Mouse (Mus musculus): ENCODE measurements around the gene Nt5c1a.

Gene Nt5c1a

DNA sequence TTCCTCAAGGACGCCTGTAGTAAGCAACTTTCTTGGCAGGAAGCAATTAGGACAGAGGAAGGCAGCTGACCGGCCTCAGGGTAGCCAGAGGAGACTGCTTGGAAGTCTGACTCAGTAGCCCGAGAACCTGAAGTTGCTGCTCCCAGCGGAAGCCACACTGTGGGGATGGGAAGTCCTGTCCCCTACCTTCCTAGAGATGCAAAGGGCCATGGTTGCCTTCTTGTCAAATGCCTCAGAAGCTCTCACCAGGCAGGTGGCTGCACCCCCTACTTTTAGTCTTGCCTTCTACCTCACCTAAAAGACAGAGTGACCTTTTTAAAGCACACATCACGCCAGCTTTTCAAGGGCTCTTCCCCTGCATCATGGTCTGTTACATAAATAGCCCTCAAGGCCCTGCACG is 4.6 kb upstream of the Nt5c1a start:
- no peak for TF ChIP-seq CTCF (conservative IDR thresholded peaks at IDR 0.05; ENCODE audit: low read length)
- no peak for TF ChIP-seq POU5F1 (IDR thresholded peaks at IDR 0.05; ENCODE audit: borderline replicate concordance, low read length)
- TF ChIP-seq NANOG (IDR thresholded peaks at IDR 0.05; ENCODE audit: borderline replicate concordance, low read length), result no peak
- peaks cover 29% of the 10 kb centered on the region for H3K4me1 ChIP-seq (replicated peaks; ENCODE audit: low read depth, low read length)
- no peak overlapping the region for H3K4me3 ChIP-seq (replicated peaks; ENCODE audit: low read length)
- H3K9me3 ChIP-seq (ENCODE audit: low read length), result no peaks in the 10 kb centered on the region
- H3K27me3 ChIP-seq (ENCODE audit: insufficient read depth, low read length), result peaks cover 95% of the 10 kb centered on the region
- no peaks in the 10 kb centered on the region for H3K36me3 ChIP-seq (ENCODE audit: insufficient read depth, low read length)

DNA sequence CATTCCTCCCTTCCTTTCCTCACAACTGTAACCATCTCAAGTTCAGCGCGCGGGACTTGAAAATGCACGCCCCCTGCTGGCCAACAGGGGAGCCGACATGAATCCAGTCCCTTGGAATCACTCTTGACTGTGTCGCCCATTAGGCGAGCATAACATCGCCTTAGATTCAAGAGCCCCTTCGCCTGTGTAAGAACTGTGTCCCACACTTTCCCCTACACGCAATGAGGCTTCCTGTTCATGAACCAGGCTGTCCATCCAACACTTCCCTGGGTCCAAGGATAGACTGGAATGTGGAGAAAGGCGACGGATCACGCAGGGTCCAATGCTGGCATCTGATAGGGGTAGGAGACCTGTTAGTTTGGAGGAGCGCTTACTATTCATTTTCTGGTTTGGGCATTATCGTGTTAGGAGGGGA is 526 bp upstream of the Nt5c1a start:
- H3K27me3 ChIP-seq (ENCODE audit: insufficient read depth, low read length), result peaks cover 88% of the 10 kb centered on the region
- H3K36me3 ChIP-seq (ENCODE audit: insufficient read depth, low read length), result no peaks in the 10 kb centered on the region
- TF ChIP-seq CTCF (conservative IDR thresholded peaks at IDR 0.05; ENCODE audit: low read length), result peak; percentile 93
- TF ChIP-seq POU5F1 (IDR thresholded peaks at IDR 0.05; ENCODE audit: borderline replicate concordance, low read length), result no peak
- H3K9me3 ChIP-seq (ENCODE audit: low read length), result no peaks in the 10 kb centered on the region
- H3K4me1 ChIP-seq (replicated peaks; ENCODE audit: low read depth, low read length), result peaks cover 29% of the 10 kb centered on the region
- peak overlapping the region; percentile 77 for H3K4me3 ChIP-seq (replicated peaks; ENCODE audit: low read length)

DNA sequence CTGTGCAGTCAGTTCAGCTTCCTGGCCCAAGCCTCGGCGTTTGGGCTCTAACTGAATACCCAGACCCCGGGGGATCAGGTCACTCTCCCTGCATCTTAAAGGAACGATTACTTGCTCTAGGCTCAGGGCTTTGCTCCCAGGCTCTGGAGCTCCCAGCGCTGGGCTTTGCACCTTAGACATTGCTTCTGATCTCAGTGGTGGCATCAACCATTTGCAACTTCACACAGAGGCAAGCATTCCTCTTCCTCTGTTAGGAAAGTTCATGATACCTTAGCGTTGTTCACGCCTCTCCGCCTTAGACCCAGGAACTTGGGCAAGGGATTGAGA is 753 bp downstream of the Nt5c1a start:
- Histone ChIP-seq H3K36me3 (ENCODE audit: insufficient read depth, low read length) (no peaks in the 10 kb centered on the region), H3K4me3 (replicated peaks; ENCODE audit: low read length) (peak overlapping the region; percentile 77), H3K27me3 (ENCODE audit: insufficient read depth, low read length) (peaks cover 89% of the 10 kb centered on the region), H3K9me3 (ENCODE audit: low read length) (no peaks in the 10 kb centered on the region), H3K4me1 (replicated peaks; ENCODE audit: low read depth, low read length) (peaks cover 29% of the 10 kb centered on the region)
- TF ChIP-seq POU5F1 (IDR thresholded peaks at IDR 0.05; ENCODE audit: borderline replicate concordance, low read length) (no peak), CTCF (conservative IDR thresholded peaks at IDR 0.05; ENCODE audit: low read length) (no peak), NANOG (IDR thresholded peaks at IDR 0.05; ENCODE audit: borderline replicate concordance, low read length) (no peak)

DNA sequence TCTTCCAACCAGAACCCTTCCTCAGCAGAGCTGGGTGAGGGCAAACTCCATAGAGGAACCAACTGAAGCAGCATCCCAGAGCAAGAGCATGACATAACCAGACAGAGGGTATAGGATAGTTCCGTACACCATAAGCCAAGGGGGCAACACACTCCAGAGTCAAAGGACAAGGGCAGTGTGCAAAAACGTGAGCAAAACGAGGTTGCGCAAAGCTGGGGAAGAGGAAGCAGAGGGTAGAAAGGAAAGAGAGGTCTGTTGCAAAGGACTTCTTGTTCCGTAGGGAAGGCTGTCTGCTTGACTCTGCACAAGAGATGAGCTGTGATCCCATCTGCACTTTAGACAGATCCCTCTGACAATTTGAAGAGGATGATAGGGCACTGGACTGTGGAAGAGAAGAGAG is 6.0 kb downstream of the Nt5c1a start:
- H3K27me3 ChIP-seq (ENCODE audit: insufficient read depth, low read length), result peaks cover 78% of the 10 kb centered on the region
- H3K4me1 ChIP-seq (replicated peaks; ENCODE audit: low read depth, low read length), result peaks cover 10% of the 10 kb centered on the region
- no peaks in the 10 kb centered on the region for H3K9me3 ChIP-seq (ENCODE audit: low read length)
- no peak overlapping the region for H3K4me3 ChIP-seq (replicated peaks; ENCODE audit: low read length)
- no peak for TF ChIP-seq CTCF (conservative IDR thresholded peaks at IDR 0.05; ENCODE audit: low read length)
- no peak for TF ChIP-seq NANOG (IDR thresholded peaks at IDR 0.05; ENCODE audit: borderline replicate concordance, low read length)
- TF ChIP-seq POU5F1 (IDR thresholded peaks at IDR 0.05; ENCODE audit: borderline replicate concordance, low read length), result no peak
- no peaks in the 10 kb centered on the region for H3K36me3 ChIP-seq (ENCODE audit: insufficient read depth, low read length)

DNA sequence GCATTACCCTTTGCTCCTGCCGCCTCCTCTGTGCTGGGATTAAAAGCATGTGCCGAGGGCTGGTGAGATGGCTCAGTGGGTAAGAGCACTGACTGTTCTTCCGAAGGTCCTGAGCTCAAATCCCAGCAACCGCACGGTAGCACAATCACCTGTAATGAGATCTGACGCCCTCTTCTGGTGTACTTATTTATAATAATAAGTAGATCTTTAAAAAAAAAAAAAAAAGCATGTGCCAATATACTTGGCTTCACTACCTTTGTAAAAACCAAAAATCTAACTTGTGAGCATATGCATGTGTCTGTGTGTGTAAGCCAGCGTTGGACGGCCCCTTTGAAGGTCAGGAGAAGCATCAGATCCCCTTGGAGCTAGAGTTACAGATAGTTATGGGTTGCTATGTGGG is 9.7 kb downstream of the Nt5c1a start:
- Histone ChIP-seq H3K4me1 (replicated peaks; ENCODE audit: low read depth, low read length) (peaks cover 8% of the 10 kb centered on the region), H3K4me3 (replicated peaks; ENCODE audit: low read length) (no peak overlapping the region), H3K27me3 (ENCODE audit: insufficient read depth, low read length) (peaks cover 80% of the 10 kb centered on the region), H3K36me3 (ENCODE audit: insufficient read depth, low read length) (no peaks in the 10 kb centered on the region), H3K9me3 (ENCODE audit: low read length) (no peaks in the 10 kb centered on the region)
- TF ChIP-seq POU5F1 (IDR thresholded peaks at IDR 0.05; ENCODE audit: borderline replicate concordance, low read length), result no peak

DNA sequence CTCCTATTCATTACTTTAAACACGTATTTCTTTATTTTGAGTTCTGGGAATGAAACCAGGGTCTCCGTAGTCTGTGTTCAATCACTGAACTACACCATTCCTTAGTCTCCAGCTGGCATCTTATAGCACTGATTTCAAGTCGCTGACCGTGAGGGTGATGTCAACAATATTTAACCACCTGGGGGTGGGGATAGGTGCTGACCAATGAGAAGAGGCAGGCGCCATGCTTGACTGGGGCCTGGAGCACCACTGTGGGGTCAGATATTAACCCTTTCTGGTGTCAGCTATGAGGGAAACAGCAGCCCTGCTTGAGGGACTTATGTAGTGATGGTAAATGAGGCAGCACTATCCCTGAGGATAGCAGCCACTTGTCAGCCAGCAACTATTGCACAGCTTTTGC is 10.1 kb downstream of the Nt5c1a start:
- Histone ChIP-seq H3K4me1 (replicated peaks; ENCODE audit: low read depth, low read length) (peaks cover 12% of the 10 kb centered on the region), H3K9me3 (ENCODE audit: low read length) (no peaks in the 10 kb centered on the region), H3K4me3 (replicated peaks; ENCODE audit: low read length) (no peak overlapping the region), H3K27me3 (ENCODE audit: insufficient read depth, low read length) (peaks cover 79% of the 10 kb centered on the region), H3K36me3 (ENCODE audit: insufficient read depth, low read length) (no peaks in the 10 kb centered on the region)
- TF ChIP-seq POU5F1 (IDR thresholded peaks at IDR 0.05; ENCODE audit: borderline replicate concordance, low read length), result no peak
- TF ChIP-seq CTCF (conservative IDR thresholded peaks at IDR 0.05; ENCODE audit: low read length), result no peak

DNA sequence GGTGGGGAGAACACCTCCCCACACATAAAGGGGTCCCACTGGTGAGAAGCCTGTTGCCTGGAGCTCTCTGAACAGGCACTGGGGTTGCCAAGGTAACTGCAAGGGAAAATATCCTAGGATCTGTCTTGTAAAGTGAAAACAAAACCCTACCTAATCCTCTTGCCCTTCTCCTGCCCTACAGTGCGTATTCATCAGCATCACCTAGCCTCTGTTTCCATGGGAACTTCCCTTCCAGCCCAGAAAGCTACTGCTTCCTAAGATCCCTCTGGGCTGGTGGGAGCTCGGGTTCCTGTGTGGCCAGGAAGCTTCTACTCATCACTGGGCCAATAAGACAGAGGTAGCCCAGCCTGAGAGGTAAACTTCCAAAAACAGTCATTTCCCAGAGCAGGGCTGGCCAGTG is 11.0 kb downstream of the Nt5c1a start:
- no peak for TF ChIP-seq POU5F1 (IDR thresholded peaks at IDR 0.05; ENCODE audit: borderline replicate concordance, low read length)
- TF ChIP-seq NANOG (IDR thresholded peaks at IDR 0.05; ENCODE audit: borderline replicate concordance, low read length), result no peak
- no peak for TF ChIP-seq CTCF (conservative IDR thresholded peaks at IDR 0.05; ENCODE audit: low read length)
- H3K27me3 ChIP-seq (ENCODE audit: insufficient read depth, low read length), result peaks cover 71% of the 10 kb centered on the region
- no peak overlapping the region for H3K4me3 ChIP-seq (replicated peaks; ENCODE audit: low read length)
- H3K4me1 ChIP-seq (replicated peaks; ENCODE audit: low read depth, low read length), result peaks cover 12% of the 10 kb centered on the region
- H3K9me3 ChIP-seq (ENCODE audit: low read length), result no peaks in the 10 kb centered on the region
- no peaks in the 10 kb centered on the region for H3K36me3 ChIP-seq (ENCODE audit: insufficient read depth, low read length)

DNA sequence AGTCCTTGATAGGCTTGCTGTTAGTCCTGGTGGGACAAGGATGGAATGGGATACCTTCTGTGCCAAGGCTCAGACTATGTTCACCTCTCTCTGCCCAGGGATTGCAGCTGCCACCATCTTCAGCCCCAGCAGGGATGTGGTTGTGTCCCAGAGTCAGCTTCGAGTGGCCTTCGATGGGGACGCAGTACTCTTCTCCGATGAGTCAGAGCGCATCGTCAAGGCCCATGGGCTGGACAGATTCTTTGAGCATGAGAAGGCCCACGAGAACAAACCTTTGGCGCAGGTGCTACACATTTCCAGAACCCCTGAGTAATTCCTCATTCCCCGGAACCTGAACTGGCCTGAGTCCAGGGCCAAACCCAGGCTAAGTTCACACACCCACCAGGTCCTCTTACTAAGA is 12.7 kb downstream of the Nt5c1a start:
- Histone ChIP-seq H3K9me3 (ENCODE audit: low read length) (no peaks in the 10 kb centered on the region), H3K27me3 (ENCODE audit: insufficient read depth, low read length) (peaks cover 70% of the 10 kb centered on the region), H3K4me1 (replicated peaks; ENCODE audit: low read depth, low read length) (peaks cover 4% of the 10 kb centered on the region; the same call in 1 of the 2 replicates), H3K4me3 (replicated peaks; ENCODE audit: low read length) (no peak overlapping the region), H3K36me3 (ENCODE audit: insufficient read depth, low read length) (no peaks in the 10 kb centered on the region)
- TF ChIP-seq CTCF (conservative IDR thresholded peaks at IDR 0.05; ENCODE audit: low read length) (no peak), NANOG (IDR thresholded peaks at IDR 0.05; ENCODE audit: borderline replicate concordance, low read length) (no peak), POU5F1 (IDR thresholded peaks at IDR 0.05; ENCODE audit: borderline replicate concordance, low read length) (no peak)

DNA sequence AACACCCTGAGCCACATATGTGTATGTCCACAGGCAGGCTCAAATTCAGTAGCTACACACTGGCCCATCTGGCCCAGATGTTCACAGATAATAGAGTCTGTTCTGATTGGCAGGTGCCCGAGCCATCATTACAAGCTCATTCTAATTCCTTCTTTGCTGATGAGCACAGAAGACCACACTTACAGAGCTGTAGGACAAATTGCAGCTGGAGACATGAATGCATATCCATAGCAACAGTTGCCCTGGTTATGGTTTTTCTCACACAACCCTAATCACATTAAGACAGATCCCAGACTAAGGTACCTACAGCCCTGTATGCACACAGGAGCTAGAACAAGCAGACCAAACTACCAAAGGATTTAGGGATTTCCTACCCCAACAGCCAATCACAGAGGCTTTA is 14.1 kb downstream of the Nt5c1a start:
- Histone ChIP-seq H3K4me1 (replicated peaks; ENCODE audit: low read depth, low read length) (peaks cover 10% of the 10 kb centered on the region), H3K9me3 (ENCODE audit: low read length) (no peaks in the 10 kb centered on the region), H3K36me3 (ENCODE audit: insufficient read depth, low read length) (no peaks in the 10 kb centered on the region), H3K27me3 (ENCODE audit: insufficient read depth, low read length) (peaks cover 60% of the 10 kb centered on the region), H3K4me3 (replicated peaks; ENCODE audit: low read length) (no peak overlapping the region)
- no peak for TF ChIP-seq CTCF (conservative IDR thresholded peaks at IDR 0.05; ENCODE audit: low read length)
- no peak for TF ChIP-seq POU5F1 (IDR thresholded peaks at IDR 0.05; ENCODE audit: borderline replicate concordance, low read length)
- no peak for TF ChIP-seq NANOG (IDR thresholded peaks at IDR 0.05; ENCODE audit: borderline replicate concordance, low read length)

All from E14TG2a.4 (cell line).